ENCODE assay signal across 9 mouse cellular contexts in genomic region chr12:75389308-75390135, GRCm38 (mm10). TPM values are rescaled to one million over a fixed set of nuclear protein-coding genes. Genes with fewer than 3 reads are reported as not detected.
DNase-seq lines count a peak whose midpoint lies in the region; ATAC-seq lines count a peak whose summit lies in the region.
"Had no signal": no experiment of that assay in that cellular context is flagged by ENCODE, and none has a peak within 500 bp of the region (broad histone marks: within the 10 kb centered on the region; RNA-seq: fewer than 3 reads in every experiment).

No protein-coding gene starts in this region.

- no peaks in the 10 kb centered on the region for H3K4me1 ChIP-seq in kidney, embryonic 14.5 days (ENCODE audit: control insufficient read depth, insufficient read depth, low read length)

- H3K27me3 ChIP-seq in kidney, embryonic 14.5 days (ENCODE audit: control insufficient read depth, insufficient read depth, low read length), result no peaks in the 10 kb centered on the region
- H3K27me3 ChIP-seq: limb, embryonic 15.5 days had no signal

- peak; percentile 16 for DNase-seq in kidney, adult 11 months
- DNase-seq in MN1 (ENCODE audit: low spot score), result peak; percentile 26
- peak; percentile 61 to 79 for DNase-seq in cerebellum, postnatal 14 days
- DNase-seq in heart, postnatal 4 days, result peak; percentile 47
- DNase-seq in left cerebral cortex, adult 8-10 months (ENCODE audit: low spot score in 2 of 2), result peak; percentile 17 to 63
- peak; percentile 58 for DNase-seq in naive thymus-derived CD4-positive, alpha-beta T cell, adult 2 months (ENCODE audit: low read depth)

- 45% methylated on average over 20 of the region's 20 CpGs for WGBS in kidney, embryonic 14.5 days

- H3K4me3 ChIP-seq in kidney, embryonic 14.5 days (ENCODE audit: low read length), result no peak overlapping the region
- H3K4me3 ChIP-seq: limb, embryonic 15.5 days had no signal

- H3K9ac ChIP-seq in kidney, embryonic 14.5 days (ENCODE audit: low read depth, low read length), result no peak overlapping the region
- H3K9ac ChIP-seq: limb, embryonic 15.5 days had no signal

- H3K4me2 ChIP-seq in kidney, embryonic 14.5 days (replicated peaks; ENCODE audit: low read depth, low read length), result no peak overlapping the region
- H3K4me2 ChIP-seq: limb, embryonic 15.5 days had no signal

- no peak for ATAC-seq in kidney, embryonic 14.5 days (ENCODE audit: low FRiP score, low TSS enrichment)
- ATAC-seq in monocyte, adult 5-6 weeks (replicated peaks; ENCODE audit: insufficient number of reproducible peaks, low FRiP score, low TSS enrichment, poor library complexity, severe bottlenecking), result no peak

- no peaks in the 10 kb centered on the region for H3K36me3 ChIP-seq in kidney, embryonic 14.5 days (ENCODE audit: control insufficient read depth, insufficient read depth, low read length)

- H3K27ac ChIP-seq in kidney, embryonic 14.5 days (ENCODE audit: low read depth, low read length), result no peak overlapping the region
- H3K27ac ChIP-seq: limb, embryonic 15.5 days had no signal

- no peaks in the 10 kb centered on the region for H3K9me3 ChIP-seq in kidney, embryonic 14.5 days (ENCODE audit: control insufficient read depth, low read length)
- H3K9me3 ChIP-seq: limb, embryonic 15.5 days had no signal

RNA-seq across cellular contexts. Expression of gene Gphb5, which starts 27.1 kb away (rescaled TPM):
- polyA plus RNA-seq in kidney, embryonic 14.5 days (2014; fragmentation: Nextera tagmentation; extraction: Ambion mirVana), result not detected in 2 replicates
- total RNA-seq in heart, postnatal 4 days (2021), result not detected
- total RNA-seq in left cerebral cortex, adult 8-10 months (2022), result not detected
- not detected in 3 replicates for total RNA-seq in monocyte, adult 5-6 weeks (2017)
- polyA plus RNA-seq: limb, embryonic 15.5 days had no signal

Comparison
In these comparisons a context has a peak if more than half of its experiments do, and no peak if none do; other contexts are left out.
1. DNase-seq: peak in every context shown above with its lines; median percentile 70 in cerebellum, postnatal 14 days; 58 in naive thymus-derived CD4-positive, alpha-beta T cell, adult 2 months; 47 in heart, postnatal 4 days; 40 in left cerebral cortex, adult 8-10 months; 26 in MN1; 16 in kidney, adult 11 months.